Mouse (Mus musculus) spleen, adult 2 months (tissue): ENCODE measurements around the gene Lamp5.

ENCODE experiments used
- CTCF ChIP-seq: fragments of 200-500 bp; IDR thresholded peaks from 2 replicates; pipeline ENCODE4 v1.5.1; 2011; ENCODE audit warnings: mild to moderate bottlenecking, inconsistent platforms; ENCODE audit not compliant: insufficient read depth, insufficient read length, insufficient replicate concordance; ENCODE audit errors: extremely low read depth
- POLR2A ChIP-seq: fragments of 200-500 bp; IDR thresholded peaks from 2 replicates; pipeline ENCODE4 v1.6.1; 2011; ENCODE audit warnings: low read depth, low read length, inconsistent platforms

DNA sequence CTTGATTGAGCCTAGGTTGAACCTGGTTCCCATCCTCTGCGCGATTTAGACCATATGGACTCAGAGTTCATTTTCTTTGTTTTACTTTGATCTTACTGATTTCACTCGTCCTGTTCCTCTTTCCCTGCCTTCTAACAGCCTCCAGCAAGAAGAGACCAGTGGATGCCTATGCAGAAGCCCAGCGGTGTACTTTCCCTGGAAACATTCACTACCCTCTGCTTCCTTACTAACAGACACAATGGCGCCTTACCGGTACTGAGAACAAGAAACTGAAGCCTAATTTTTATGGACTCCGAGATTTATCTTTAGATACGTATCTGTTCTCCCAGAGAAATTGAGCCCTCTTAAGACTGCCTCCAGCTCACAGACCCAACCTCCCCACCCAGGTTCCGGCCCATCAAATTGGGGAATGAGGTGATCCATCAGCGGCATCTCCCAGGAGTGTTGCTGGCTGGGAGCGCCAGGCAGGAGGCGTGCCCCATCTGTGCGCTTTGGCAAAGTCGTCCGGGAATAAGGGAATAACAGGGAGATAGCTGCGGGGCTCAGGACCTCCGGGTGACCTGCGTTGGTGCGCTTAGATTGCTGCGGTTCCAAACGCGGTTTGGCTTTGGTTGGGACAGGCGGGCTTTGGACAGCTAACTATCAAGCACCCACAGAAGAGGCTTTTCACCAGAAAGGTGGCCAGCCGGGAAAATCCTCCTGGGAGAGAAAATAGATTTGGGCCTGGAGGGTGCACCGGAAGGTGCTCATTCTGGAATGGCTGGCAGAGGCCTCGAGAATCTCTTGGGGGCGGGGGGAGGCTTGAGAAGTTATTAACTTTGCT is 1.0 kb upstream of the Lamp5 start:
- no peak for TF ChIP-seq POLR2A
- TF ChIP-seq CTCF: no peak
